Mouse (Mus musculus) retina, embryonic 14.5 days (tissue): ENCODE results near the gene Fam178b.

ENCODE experiments used
- DNase-seq: peaks from one replicate; pipeline ENCODE4 v3.0.0-alpha.2; 2015; ENCODE audit warnings: low spot score

The Fam178b gene

DNA sequence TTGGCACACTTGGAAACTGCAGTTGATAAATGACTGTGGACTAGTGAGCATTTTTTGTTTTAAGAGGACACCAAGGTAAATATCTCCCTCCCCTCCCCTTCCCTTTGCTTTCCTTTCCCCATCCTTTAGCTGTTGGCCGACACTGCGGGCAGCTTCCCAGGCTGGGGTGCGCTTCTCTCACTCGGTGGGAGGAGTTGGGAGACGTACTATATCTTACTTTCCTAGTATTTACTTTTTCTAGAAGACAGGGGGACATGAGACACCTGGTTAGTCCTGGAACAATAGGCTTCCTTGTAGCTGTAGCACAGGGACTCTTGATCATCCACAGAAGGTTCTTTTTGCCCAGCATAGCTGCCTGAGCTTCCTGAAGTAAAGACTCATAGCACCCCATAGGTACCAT lies 158.9 kb downstream of the Fam178b start:
- no peak for DNase-seq

DNA sequence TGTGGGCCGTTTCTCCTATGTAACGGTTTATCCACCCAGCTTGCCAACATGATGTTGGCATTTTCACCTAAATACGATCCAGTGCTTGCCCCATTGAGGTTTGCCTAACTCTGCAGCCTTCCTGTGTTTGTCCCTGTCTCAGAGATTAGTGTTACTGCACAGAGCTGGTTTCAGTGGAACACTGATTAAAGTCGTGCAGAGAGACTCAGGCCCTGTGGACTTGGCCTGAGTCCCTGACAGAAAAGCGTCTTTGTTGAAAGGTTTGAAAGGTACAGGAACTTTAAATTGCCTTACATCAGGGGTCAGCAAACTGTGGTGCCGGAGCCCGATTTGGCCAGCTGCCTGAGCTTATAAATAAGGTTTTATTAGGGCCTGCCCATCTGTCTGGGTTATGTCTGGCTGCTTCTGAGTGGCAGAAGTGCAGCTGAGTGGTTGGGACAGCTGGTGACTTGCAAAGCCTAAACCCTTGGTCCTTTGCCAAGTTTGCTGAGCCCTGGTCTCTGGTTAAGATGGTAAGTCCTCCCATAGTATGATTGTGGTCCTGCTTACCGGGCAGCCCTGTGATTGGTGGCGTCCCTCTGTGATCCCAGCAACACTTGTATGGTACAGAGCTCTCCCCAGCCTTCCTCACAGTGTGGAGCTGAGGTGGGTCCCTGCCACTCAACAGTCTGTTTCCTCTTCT lies 159.5 kb downstream of the Fam178b start:
- DNase-seq, result no peak

DNA sequence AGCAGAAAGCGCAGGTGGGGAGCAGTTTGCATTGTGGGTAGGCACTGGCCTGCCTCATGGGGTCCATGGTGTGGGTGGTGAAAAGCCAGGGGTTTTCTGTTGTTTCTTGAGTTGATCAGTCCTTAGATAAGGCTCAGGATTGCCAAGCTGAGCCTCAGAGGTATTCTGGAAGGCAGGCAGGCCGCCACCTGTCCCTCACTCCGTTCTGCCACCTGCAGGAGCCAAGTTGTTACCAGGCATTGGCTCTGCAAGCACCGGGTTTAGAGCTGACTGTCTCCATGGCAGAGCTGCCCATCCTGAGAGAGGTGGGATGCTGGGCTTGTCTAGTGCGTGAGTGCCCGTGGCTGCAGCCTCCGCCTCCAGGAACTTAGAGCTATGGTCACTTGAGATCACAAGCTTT lies 160.8 kb downstream of the Fam178b start:
- DNase-seq, result no peak

DNA sequence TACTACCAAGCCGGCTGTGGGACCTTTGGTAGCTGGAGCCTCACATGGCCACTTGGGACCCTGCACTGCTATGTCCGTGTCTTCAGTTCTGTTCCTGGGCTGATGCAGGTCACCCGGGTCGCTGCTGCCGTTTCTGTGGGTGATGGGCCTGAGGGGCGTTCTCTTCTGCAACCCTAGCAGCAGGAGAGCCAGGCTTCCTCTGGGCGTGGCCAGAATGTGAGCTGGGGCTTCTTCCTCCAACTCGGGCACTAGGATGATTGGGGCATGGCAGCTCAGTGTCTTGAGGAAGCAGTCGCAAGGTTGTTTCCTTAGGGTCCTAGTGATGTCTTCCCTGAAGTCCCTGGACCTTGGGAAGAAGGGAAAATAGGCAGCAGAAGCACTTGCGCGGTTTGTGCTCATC lies 163.4 kb downstream of the Fam178b start:
- no peak for DNase-seq

DNA sequence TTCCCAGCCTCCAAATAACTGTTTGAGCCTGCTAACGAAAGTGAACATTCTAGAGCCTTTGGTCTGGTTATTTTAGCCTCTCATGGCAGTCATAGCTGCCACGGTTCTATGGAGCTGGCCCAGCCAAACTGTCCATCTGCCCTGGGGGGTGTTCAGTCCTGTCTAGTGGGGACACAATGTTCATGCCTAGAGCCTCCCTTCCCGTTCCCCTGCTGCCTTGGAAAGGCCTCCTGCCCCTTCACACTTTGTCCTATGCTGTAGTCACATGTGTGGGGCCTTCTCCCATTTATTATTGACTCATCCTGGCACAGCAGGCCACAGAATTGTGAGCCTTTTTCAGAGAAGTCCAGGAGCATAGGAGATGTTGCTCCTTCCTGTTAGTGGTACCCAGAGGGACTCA lies 164.7 kb downstream of the Fam178b start:
- no peak for DNase-seq

DNA sequence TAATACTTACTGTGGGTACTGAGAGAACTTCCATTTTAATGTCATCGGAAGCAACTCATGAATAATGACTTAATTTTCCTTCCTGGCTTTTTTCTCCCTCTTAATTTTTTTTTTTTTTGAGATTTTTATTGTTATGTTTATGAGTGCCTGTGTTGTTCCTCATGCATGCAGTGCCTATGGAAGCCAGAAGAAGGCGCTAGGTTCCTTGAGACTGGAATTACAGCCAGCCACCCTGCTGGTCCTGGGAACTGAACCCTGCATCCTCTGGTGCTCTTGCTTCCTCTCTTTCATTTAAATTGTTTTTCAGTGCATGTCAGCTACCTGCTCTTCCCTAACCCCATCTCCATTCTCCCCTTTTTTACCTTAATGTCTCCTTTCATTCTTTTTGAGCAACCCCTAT lies 169.3 kb downstream of the Fam178b start:
- peak; percentile 67 for DNase-seq

DNA sequence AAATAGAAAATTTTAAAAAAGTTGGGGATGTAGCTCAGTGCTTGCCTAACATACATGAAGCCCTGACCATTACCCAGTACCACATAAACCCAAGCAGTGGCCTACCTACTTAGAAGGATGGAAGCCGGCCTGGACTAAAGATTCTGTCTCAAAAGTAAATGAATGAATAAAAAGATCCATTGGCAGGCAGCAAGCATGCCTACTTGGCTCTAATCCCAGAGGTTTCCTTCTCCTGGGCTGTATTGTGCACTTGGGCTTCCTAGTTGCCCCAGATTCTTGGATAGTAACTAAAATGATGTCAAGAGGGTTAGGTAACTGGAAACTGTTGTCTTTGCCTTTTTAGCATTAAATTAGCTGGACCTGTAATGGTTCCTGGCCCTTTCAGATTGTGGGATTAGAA lies 169.7 kb downstream of the Fam178b start:
- DNase-seq, result peak; percentile 12

DNA sequence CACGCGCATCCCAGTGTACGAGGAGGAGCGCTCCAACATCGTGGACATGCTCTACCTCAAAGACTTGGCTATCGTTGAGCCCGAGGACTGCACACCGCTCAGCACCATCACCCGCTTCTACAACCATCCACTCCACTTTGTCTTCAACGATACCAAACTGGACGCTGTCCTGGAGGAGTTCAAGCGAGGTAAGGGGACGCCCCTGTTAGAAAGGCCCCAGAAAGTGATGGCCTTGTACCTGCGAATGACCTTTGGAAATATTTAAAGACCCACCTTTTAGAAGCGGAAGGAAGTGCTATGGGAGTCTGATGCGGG lies 170.1 kb downstream of the Fam178b start:
- no peak for DNase-seq
